Mouse (Mus musculus) embryonic facial prominence, embryonic 14.5 days (tissue): ENCODE measurements at regions not wholly inside any gene's neighbourhood (a gene's known extent, or its start where the extent isn't known, plus 50 kb on each side); places are given as distances from the start of the nearest gene placed in this dataset.

Experiments used
- ATAC-seq: fragments of 200-750 bp; cut with Nextera tagmentation; 2 replicates; pipeline ENCODE4 v1.8.0; 2017; ENCODE audit warnings: low read depth, moderate number of reproducible peaks, moderate TSS enrichment
- DNase-seq: peaks from one replicate; pipeline ENCODE4 v3.0.0-alpha.2; 2015; ENCODE audit warnings: low spot score
- H3K27ac ChIP-seq: fragments of 300-500 bp; sonication (generic); replicated peaks from 2 replicates; pipeline ENCODE4 v1.5.1; 2014; ENCODE audit warnings: low read depth, mild to moderate bottlenecking, low read length, moderate library complexity
- H3K27me3 ChIP-seq: fragments of 300-500 bp; sonication (generic); replicated peaks from 2 replicates; pipeline ENCODE4 v1.6.1; 2014; ENCODE audit warnings: low read length; ENCODE audit not compliant: control insufficient read depth, insufficient read depth
- H3K36me3 ChIP-seq: fragments of 300-500 bp; sonication (generic); 2 replicates; pipeline ENCODE4 v1.6.1; 2014; ENCODE audit warnings: low read length, mixed read lengths; ENCODE audit not compliant: control insufficient read depth, insufficient read depth
- H3K4me1 ChIP-seq: fragments of 300-500 bp; sonication (generic); 2 replicates; pipeline ENCODE4 v1.6.1; 2014; ENCODE audit warnings: antibody characterized with exemption, low read length; ENCODE audit not compliant: control insufficient read depth, insufficient read depth
- H3K4me2 ChIP-seq: fragments of 300-500 bp; sonication (generic); 2 replicates; pipeline ENCODE4 v1.6.1; 2014; ENCODE audit warnings: low read depth, mild to moderate bottlenecking, low read length, moderate library complexity, mixed read lengths
- H3K4me3 ChIP-seq: fragments of 300-500 bp; sonication (generic); 2 replicates; pipeline ENCODE4 v1.5.1; 2014; ENCODE audit warnings: low read depth, mild to moderate bottlenecking, low read length
- H3K9ac ChIP-seq: fragments of 300-500 bp; sonication (generic); 2 replicates; pipeline ENCODE4 v1.6.1; 2014; ENCODE audit warnings: low read depth, mild to moderate bottlenecking, low read length, moderate library complexity, mixed read lengths
- H3K9me3 ChIP-seq: fragments of 300-500 bp; sonication (generic); 2 replicates; pipeline ENCODE4 v1.6.1; 2016; ENCODE audit warnings: low read length; ENCODE audit not compliant: control insufficient read depth
- WGBS: fragments of 180-500 bp; shearing (Covaris S2); extraction: QIAGEN DNeasy Blood & Tissue Kit; methylation state at CpG from one replicate; pipeline ENCODE4 v1.1.7; 2014; 5-methylcytosine and 5-hydroxymethylcytosine counted together

- no peak overlapping the region for H3K4me2 ChIP-seq
- no peaks in the 10 kb centered on the region for H3K9me3 ChIP-seq
- H3K9ac ChIP-seq, result no peak overlapping the region
- no peaks in the 10 kb centered on the region for H3K36me3 ChIP-seq
- DNase-seq, result no peak
- H3K4me3 ChIP-seq, result no peak overlapping the region
- H3K4me1 ChIP-seq, result no peaks in the 10 kb centered on the region
- H3K27me3 ChIP-seq, result no peaks in the 10 kb centered on the region
- WGBS, result 49% methylated on average over 2 of the region's 2 CpGs
- H3K27ac ChIP-seq, result no peak overlapping the region
- ATAC-seq, result no peak
Measured at GRCm38 (mm10) chr3:121618561-121618960, 52.0 kb upstream of the 4930432M17Rik start.

- no peak for ATAC-seq
- no peak overlapping the region for H3K27ac ChIP-seq
- H3K4me1 ChIP-seq, result no peaks in the 10 kb centered on the region
- no peaks in the 10 kb centered on the region for H3K36me3 ChIP-seq
- H3K27me3 ChIP-seq, result no peaks in the 10 kb centered on the region
- H3K4me2 ChIP-seq, result no peak overlapping the region
- no peak overlapping the region for H3K4me3 ChIP-seq
- no peaks in the 10 kb centered on the region for H3K9me3 ChIP-seq
- no peak overlapping the region for H3K9ac ChIP-seq
- WGBS, result 84% methylated on average over 2 of the region's 2 CpGs
- DNase-seq, result no peak
Measured at GRCm38 (mm10) chr3:121618161-121618560, 52.4 kb upstream of the 4930432M17Rik start.

- Histone ChIP-seq H3K27me3 (no peaks in the 10 kb centered on the region), H3K27ac (no peak overlapping the region)
- WGBS, result 49% methylated on average over 7 of the region's 7 CpGs
Measured at GRCm38 (mm10) chr3:121617351-121617750, 53.2 kb upstream of the 4930432M17Rik start.

GRCm38 (mm10) chr3:121616075-121616474, 54.5 kb upstream of the 4930432M17Rik start:
- Histone ChIP-seq H3K4me2 (no peak overlapping the region), H3K27ac (no peak overlapping the region), H3K9ac (no peak overlapping the region), H3K36me3 (no peaks in the 10 kb centered on the region), H3K4me1 (no peaks in the 10 kb centered on the region), H3K9me3 (no peaks in the 10 kb centered on the region), H3K4me3 (no peak overlapping the region), H3K27me3 (no peaks in the 10 kb centered on the region)
- 75% methylated on average over 5 of the region's 5 CpGs for WGBS
- ATAC-seq (no peak), DNase-seq (no peak)

More at GRCm38 (mm10) chr3:121617351-121617750, 53.2 kb upstream of the 4930432M17Rik start:
- no peaks in the 10 kb centered on the region for H3K36me3 ChIP-seq
- H3K4me3 ChIP-seq, result no peak overlapping the region
- no peak overlapping the region for H3K9ac ChIP-seq
- DNase-seq (peak; percentile 68), ATAC-seq (peak; percentile 75)
- no peak overlapping the region for H3K4me2 ChIP-seq
- H3K9me3 ChIP-seq, result no peaks in the 10 kb centered on the region
- no peaks in the 10 kb centered on the region for H3K4me1 ChIP-seq

- Histone ChIP-seq H3K36me3 (no peaks in the 10 kb centered on the region), H3K4me2 (no peak overlapping the region), H3K4me3 (no peak overlapping the region), H3K27me3 (no peaks in the 10 kb centered on the region), H3K9me3 (no peaks in the 10 kb centered on the region), H3K27ac (no peak overlapping the region), H3K4me1 (no peaks in the 10 kb centered on the region), H3K9ac (no peak overlapping the region)
- DNase-seq, result no peak
- 77% methylated on average over 7 of the region's 7 CpGs for WGBS
- ATAC-seq, result no peak
Measured at GRCm38 (mm10) chr3:121614741-121615140, 55.8 kb upstream of the 4930432M17Rik start.

GRCm38 (mm10) chr3:121613224-121613623, 57.3 kb upstream of the 4930432M17Rik start:
- no peak for DNase-seq
- Histone ChIP-seq H3K36me3 (no peaks in the 10 kb centered on the region), H3K9ac (no peak overlapping the region), H3K4me2 (no peak overlapping the region), H3K4me1 (no peaks in the 10 kb centered on the region), H3K27me3 (no peaks in the 10 kb centered on the region), H3K9me3 (no peaks in the 10 kb centered on the region), H3K27ac (no peak overlapping the region), H3K4me3 (no peak overlapping the region)
- no peak for ATAC-seq
- WGBS, result 54% methylated on average over 3 of the region's 3 CpGs

- 81% methylated on average over 7 of the region's 7 CpGs for WGBS
- Histone ChIP-seq H3K36me3 (no peaks in the 10 kb centered on the region), H3K4me3 (no peak overlapping the region), H3K9me3 (no peaks in the 10 kb centered on the region), H3K27ac (no peak overlapping the region), H3K4me2 (no peak overlapping the region), H3K9ac (no peak overlapping the region), H3K4me1 (no peaks in the 10 kb centered on the region), H3K27me3 (no peaks in the 10 kb centered on the region)
- ATAC-seq, result no peak
- DNase-seq, result no peak
Measured at GRCm38 (mm10) chr3:121609845-121610244, 60.7 kb upstream of the 4930432M17Rik start.

- Histone ChIP-seq H3K4me2 (no peak overlapping the region), H3K27ac (no peak overlapping the region), H3K4me3 (no peak overlapping the region), H3K9me3 (no peaks in the 10 kb centered on the region), H3K36me3 (no peaks in the 10 kb centered on the region), H3K9ac (no peak overlapping the region), H3K4me1 (no peaks in the 10 kb centered on the region), H3K27me3 (no peaks in the 10 kb centered on the region)
- WGBS, result 48% methylated on average over 7 of the region's 7 CpGs
- DNase-seq, result no peak
- 0 out of 2 replicates have a peak, but pooled peaks have one; percentile 9 for ATAC-seq
Measured at GRCm38 (mm10) chr3:121609090-121609489, 61.5 kb upstream of the 4930432M17Rik start.

- Histone ChIP-seq H3K36me3 (no peaks in the 10 kb centered on the region), H3K9me3 (no peaks in the 10 kb centered on the region), H3K9ac (no peak overlapping the region), H3K27me3 (no peaks in the 10 kb centered on the region), H3K4me2 (no peak overlapping the region), H3K4me3 (no peak overlapping the region), H3K27ac (no peak overlapping the region), H3K4me1 (0 out of 2 replicates have a peak, but pooled peaks cover 3% of the 10 kb centered on the region)
- 0 out of 2 replicates have a peak, but pooled peaks have one; percentile 33 for ATAC-seq
- WGBS, result 61% methylated on average over 6 of the region's 6 CpGs
- no peak for DNase-seq
Measured at GRCm38 (mm10) chr3:121604737-121605136, 65.8 kb upstream of the 4930432M17Rik start.
